Mouse (Mus musculus) neutrophil, adult 5-6 weeks (primary cell): ENCODE measurements at regions not wholly inside any gene's neighbourhood (a gene's known extent, or its start where the extent isn't known, plus 50 kb on each side); places are given as distances from the start of the nearest gene placed in this dataset.
"Not testable (repeated sequence)": the region's sequence is repeated elsewhere in the genome, so short reads cannot be mapped to it uniquely, and the experiment has no call there.

Experiments
- ATAC-seq: fragments of 151-379, 151-347 bp; 2 replicates; pipeline ENCODE4 v1.8.0; 2017; ENCODE audit warnings: mild to moderate bottlenecking, moderate TSS enrichment; ENCODE audit not compliant: insufficient number of reproducible peaks, poor library complexity, low FRiP score, severe bottlenecking; ENCODE audit errors: extremely low read depth

- no peak for ATAC-seq
Measured at GRCm38 (mm10) chr7:116596914-116597313, 92.7 kb downstream of the Nucb2 start.

GRCm38 (mm10) chr7:116600340-116600739, 96.2 kb downstream of the Nucb2 start:
- ATAC-seq = no peak

- peak; percentile 88 for ATAC-seq
Measured at GRCm38 (mm10) chr7:116603167-116603839, 99.1 kb downstream of the Nucb2 start.

- no peak for ATAC-seq
Measured at GRCm38 (mm10) chr7:116603840-116604194, 99.6 kb downstream of the Nucb2 start.

GRCm38 (mm10) chr7:116606255-116606654, 102.1 kb downstream of the Nucb2 start:
- ATAC-seq = no peak

- no peak for ATAC-seq
Measured at GRCm38 (mm10) chr7:116606751-116607483, 102.7 kb downstream of the Nucb2 start.

- no peak for ATAC-seq
Measured at GRCm38 (mm10) chr7:116607628-116608225, 103.6 kb downstream of the Nucb2 start.

- peak; percentile 71 for ATAC-seq
Measured at GRCm38 (mm10) chr7:116608350-116609085, 104.3 kb downstream of the Nucb2 start.

GRCm38 (mm10) chr7:116609406-116609805, 105.2 kb downstream of the Nucb2 start:
- ATAC-seq = no peak

GRCm38 (mm10) chr7:116609906-116610305, 105.7 kb downstream of the Nucb2 start:
- ATAC-seq = no peak

GRCm38 (mm10) chr7:116615984-116616383, 111.8 kb downstream of the Nucb2 start:
- ATAC-seq = no peak

- no peak for ATAC-seq
Measured at GRCm38 (mm10) chr7:116619636-116620035, 115.5 kb downstream of the Nucb2 start.

- peak; percentile 97 for ATAC-seq
Measured at GRCm38 (mm10) chr7:116620381-116620780, 116.2 kb downstream of the Nucb2 start.

GRCm38 (mm10) chr7:116633210-116633609, 129.0 kb downstream of the Nucb2 start:
- no peak for ATAC-seq

GRCm38 (mm10) chr7:116644902-116645650, 140.9 kb downstream of the Nucb2 start:
- ATAC-seq = peak; percentile 39; the same call in 1 of the 2 replicates

- no peak for ATAC-seq
Measured at GRCm38 (mm10) chr7:116654466-116654865, 150.3 kb downstream of the Nucb2 start.

GRCm38 (mm10) chr7:116657040-116657439, 152.9 kb downstream of the Nucb2 start:
- not testable (repeated sequence) for ATAC-seq

- ATAC-seq = no peak
Measured at GRCm38 (mm10) chr7:116665581-116665980, 161.4 kb downstream of the Nucb2 start.
